Mouse (Mus musculus) monocyte, adult 5-6 weeks (primary cell): ENCODE data around the gene Ccl25. TPM values are rescaled to one million over a fixed set of nuclear protein-coding genes. Genes with fewer than 3 reads are reported as not detected.
A peak's percentile ranks its signal among the peaks of the same experiment; 100 is the strongest.

Source experiments
- ATAC-seq: fragments of 153-309, 156-312 bp; replicated peaks from 2 replicates; pipeline ENCODE4 v1.8.0; 2017; ENCODE audit warnings: mild to moderate bottlenecking; ENCODE audit not compliant: low TSS enrichment, insufficient number of reproducible peaks, severe bottlenecking, poor library complexity, low FRiP score
- total RNA-seq: library from RNA; stranded (forward); fragments of 200-1000, 200-491, 200-594 nt; gene quantifications from 3 replicates; pipeline ENCODE4 v1.2.3, GENCODE M21; 2017

The Ccl25 gene
- total RNA-seq: 9.8 to 27.9 TPM (median 17.7 TPM) in 3 replicates

DNA sequence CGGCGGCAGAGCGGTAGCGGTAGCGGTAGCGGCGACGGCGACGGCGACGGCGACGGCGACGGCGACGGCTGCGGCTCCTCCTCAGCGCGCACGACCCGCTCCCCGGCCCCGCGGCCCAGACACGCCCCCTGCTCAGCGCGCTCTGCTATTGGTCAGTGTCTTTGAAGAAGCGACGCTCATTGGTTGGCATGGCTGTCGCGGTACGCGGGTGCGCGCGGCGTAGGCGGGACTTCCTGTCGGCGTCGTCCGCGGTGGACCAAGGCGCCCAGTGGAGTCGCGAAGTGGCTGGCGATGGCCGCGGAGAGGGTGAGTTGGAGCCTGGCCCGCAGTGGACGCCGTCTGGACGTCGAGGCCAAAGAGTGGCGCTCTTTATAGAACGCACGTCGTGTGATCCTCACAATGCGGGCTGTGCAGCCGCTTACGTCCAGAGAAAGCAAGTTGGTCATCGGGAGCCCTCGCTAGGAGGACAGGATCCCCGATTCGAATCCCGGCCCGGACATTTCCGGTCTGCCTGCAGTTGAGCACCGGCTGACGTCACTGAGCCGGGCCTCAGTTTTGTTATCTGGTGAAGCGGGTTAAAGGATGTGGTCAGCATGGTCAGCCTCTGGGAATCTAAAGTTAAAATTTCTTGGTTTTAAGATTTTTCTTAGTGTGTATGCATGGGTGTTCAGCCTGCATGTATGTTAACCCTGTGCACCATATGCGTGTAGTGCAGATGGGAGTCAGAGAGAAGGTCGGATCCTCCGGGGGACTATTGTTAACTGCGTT, at the start of gene Ccl25, which contains the start of gene Elavl1:
Gene Ccl25 (plus strand): TSS at position 228 of the 768 bp plus-strand sequence.
Gene Elavl1 (minus strand): TSS at position 431 of the 768 bp plus-strand sequence.
- peak; percentile 93 for ATAC-seq

DNA sequence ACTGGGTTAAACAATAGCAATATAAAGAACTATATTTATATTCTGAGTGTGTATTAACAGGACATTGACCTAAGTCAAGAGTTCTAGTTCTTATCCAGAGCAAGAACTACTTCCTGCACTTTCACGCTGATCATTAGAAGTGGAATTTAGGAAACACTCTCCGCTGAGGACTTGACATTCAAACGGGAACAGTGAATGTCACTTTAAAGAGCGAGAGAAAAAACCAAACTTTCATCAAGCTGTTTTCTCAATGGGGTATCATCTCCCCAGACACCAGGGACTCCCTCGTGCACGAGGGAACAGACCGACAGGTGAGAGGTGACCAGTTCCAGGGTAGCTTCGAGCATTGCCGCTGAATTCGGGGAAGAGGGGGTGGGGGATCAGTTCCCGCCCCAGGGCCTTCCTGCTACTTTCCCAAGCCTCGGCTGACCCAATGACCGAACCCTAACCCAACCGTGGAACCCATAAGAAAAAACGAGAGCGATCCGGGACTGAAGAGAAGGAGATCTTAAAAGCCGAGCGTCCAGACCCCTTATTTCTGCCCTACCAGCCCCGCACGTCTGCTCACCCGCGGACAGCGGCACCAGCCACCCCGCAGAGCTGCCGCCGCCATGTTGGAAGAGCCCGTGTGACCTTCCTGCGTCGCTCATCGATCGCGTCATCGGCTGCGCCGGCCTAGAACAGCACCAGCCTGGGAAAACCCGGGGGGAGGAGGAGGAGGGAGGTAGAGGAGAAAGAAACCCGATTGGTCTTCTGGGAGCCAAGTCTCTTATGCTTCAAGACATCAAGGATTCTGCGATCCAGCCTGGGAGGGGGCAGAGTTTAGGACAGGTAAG, 49.5 kb upstream of the Ccl25 start, which contains the start of gene Timm44:
Gene Timm44 (minus strand): TSS at position 639 of the 836 bp plus-strand sequence.
- peak; percentile 98 for ATAC-seq

DNA sequence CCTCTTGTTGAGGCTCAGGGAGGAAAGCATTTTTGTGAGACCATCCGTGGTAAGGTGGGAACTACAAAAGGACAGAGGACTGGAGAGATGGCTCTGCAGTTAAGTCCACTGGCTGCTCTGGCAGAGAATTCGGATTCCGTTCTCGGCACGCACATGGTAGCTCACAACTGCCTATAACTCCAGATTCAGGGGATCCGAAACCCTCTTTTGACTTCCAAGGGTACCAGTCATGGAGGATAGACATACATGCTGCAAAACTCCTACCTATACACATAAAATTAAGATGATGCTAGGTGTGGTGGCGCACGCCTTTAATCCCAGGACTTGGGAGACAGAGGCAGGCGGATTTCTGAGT, 48.9 kb upstream of the Ccl25 start:
- ATAC-seq: no peak

DNA sequence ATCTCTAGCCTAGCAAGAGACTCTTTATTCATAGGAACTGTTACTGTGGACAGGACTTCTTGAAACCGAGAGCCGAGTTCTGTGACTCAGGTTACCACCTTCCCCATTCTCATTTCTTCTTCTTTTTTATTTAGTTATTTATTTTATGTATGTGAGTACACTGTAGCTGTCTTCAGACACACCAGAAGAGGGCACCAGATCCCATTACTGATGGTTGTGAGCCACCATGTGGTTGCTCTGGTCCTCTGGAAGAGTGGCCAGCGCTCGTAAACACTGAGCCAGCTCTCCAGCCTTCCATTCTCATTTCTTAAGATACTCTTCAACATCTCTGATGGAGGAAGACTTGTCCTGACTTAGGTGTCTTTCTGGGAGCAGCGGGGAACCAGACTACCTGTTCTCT, 32.3 kb upstream of the Ccl25 start:
- no peak for ATAC-seq

DNA sequence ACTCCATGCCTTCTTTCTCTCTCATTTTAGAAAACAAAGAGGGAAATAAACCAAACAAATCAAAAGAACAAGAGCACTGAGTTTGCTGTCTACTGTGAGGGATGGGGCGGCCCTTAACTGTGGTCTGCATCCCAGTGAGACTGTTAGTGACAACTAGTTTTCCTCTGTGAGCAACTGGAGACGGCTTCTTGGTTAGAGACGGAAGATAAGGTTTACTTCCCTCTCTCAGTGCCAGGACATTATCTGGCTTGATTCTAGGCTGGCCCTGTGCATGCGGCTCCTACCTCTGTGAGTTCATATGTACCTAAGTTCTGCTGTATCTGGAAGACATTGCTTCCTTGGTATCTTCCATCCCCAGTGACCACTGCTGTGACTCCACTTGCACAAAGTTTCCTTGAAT, 27.2 kb upstream of the Ccl25 start:
- no peak for ATAC-seq

DNA sequence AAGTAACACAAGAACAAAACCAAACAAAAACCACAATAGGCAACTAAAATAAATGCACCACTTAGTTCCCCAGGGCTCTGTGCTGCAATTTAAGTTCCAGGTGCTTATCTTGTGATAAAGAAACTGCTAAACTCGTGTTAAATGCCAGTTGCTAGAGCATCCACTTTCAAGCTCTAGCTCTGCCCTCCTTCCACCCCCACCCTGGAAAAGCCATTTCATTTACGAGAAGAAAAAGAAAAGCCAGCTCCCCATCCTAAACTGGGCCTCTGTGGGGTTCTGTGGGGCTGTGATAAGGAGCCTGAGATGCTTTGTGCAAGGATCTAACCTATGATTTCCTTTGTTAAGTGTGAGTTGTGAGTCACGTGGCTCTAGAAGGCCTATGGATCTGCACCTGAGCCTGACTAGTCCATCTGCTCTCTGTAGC, 20.9 kb upstream of the Ccl25 start:
- no peak for ATAC-seq

DNA sequence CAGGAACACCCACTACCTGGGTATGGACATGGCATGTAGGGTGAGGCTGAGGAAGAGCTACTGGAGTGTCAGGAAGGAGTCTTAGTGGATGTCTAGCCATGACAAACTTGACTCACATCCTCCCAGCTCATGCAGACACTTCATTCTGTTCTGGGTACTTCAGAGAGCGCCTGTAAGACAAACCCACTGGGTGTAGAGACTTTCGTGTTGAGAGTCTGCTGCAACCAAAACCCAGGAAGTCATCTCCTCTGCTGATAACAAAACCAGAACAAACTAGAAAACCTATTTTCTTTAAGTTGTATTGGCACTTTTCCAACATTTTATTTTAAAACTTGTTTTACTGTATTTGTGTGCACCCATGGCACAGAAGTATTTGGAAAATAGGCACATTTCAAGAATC, 19.2 kb upstream of the Ccl25 start:
- ATAC-seq: no peak

DNA sequence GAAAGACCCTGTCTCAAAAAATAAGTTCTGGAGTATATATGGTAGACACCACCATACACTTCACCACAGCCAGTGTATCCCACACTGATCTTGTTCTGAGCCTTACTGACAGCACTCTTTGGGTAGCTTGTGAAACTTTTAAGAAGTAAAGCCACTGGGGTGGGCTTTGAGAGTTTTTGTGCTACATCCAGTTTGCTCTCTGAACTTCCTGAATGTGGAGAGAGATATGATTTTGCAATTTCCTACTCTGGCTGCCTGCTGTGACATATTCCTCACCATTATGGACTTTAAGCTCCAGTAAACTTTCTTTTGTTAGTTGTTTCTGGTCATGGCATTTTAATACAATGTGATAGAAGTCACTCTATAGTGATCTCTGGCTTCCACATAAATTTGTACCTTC, 12.9 kb upstream of the Ccl25 start:
- ATAC-seq: no peak

DNA sequence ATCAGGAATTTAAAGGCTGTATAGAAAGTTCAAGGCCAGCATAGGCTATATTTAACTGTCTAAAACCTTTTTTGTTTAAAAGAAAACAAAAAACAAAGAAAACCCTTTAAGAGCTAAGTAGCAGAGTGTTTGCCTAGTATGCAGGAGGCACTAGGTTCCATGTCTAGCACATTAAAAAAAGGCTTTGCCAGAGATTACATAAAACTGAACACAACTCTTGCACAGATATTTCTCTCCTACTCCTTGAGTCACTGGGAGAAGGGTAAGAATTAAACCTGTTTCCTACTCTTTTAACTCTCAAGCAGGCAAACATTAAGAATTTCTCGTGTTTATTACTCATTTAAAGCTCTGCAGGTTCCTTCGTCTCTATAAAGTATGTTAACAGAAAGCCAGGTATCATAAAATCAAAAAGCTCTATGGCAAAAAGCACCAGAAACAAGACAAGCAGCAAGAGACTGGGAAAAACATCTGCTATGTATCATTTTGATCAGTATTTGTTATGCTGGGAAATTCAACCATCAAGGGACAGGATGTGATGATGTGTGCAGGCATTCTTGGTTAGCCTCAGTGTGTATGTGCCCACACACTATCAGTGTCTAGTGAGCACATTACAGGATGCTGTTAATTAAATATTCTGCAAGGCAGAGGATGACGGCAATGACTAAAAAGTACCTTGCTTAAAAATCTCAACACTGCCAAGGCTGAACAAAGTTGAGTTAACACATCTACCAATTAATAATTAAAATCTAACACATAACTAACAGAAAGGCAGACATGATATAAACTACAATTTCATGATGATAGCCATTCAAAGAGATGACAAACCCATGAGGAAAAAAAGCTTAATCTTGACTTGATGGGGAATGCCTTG, 11.5 kb upstream of the Ccl25 start:
- ATAC-seq: no peak

DNA sequence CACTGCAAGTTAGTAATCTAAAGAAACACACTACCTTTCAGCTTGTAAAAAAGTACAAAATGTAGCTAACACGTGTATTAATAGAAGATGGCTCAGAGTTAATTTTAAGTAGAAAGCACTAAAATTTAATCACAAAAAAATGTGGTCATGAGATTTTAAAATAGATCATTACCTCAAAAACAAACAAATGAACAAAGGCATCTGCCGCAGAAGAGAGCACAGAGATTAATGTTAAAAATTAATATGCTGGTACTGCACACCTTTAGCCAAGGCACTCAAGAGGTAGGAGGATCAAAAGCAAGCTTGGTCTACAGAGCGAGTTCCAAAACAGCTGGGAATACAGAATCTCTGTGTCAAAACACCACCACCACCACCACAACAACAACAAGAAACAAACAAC, 10.2 kb upstream of the Ccl25 start:
- ATAC-seq: no peak

DNA sequence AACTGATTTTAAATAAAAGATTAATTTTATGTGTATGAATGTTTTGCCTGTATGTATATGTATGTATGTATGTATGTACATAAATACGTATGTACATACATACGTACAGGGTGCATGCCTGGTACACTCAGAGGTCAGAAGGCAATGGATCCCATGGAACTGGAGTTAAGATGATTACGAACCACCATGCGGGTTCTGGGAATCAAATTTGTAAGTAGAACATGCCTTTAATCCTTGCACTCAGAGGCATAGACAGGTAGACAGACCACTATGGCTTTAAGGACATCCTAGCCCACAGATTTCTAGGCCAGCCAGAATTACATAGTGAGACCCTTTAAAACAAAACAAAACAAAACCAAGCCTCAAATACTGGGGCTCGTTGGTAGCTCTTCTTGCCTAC, 6.9 kb upstream of the Ccl25 start:
- no peak for ATAC-seq

DNA sequence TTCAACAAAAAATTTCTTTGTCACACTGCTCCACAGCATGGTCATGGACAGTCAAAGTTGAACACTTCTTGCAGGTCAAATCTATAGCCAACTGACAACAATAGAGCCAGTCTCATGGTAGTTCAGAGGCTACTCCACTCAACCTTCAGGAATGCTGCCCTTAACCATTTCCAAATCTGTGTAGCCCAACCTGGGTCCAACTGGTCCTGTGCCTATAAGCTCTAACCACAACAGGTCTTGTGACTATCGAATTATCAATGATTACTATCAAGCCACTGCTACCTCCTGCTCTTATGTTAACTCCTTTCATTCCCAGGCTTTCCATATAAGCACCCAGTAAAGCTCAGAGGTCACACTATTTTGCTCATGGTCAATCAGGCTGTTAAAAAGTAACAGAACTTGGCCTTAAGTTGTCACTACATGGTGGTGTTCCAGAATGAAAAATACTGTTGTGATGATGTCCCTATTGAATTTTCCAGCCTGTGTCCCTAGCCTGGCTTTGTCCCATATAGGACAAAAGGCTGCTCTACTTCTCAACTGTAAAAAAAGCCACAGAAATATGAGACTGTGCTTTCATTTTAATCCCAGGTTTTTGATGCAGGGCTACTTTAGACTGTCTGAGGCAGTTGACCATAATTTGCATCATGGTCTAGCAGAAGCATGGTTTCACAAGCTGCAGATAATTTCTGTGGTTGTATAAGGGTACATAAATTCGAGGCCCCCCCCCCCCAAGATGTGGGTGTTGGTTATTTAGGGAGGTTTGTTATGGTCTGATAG, 6.0 kb upstream of the Ccl25 start:
- no peak for ATAC-seq

DNA sequence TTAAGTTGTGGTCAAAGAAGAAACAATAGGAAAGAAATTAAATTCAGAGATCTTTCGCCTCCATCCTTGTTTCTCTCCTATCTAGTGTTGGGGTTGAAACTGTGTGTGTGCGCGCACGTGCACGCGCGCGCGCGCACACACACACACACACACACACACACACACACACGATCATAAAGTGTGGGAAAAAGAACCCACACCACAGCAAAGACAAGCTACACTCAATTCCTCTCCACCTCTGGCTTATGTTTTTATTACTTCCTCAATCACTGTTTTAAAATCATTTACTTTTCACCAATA, 5.5 kb upstream of the Ccl25 start:
- no peak for ATAC-seq

DNA sequence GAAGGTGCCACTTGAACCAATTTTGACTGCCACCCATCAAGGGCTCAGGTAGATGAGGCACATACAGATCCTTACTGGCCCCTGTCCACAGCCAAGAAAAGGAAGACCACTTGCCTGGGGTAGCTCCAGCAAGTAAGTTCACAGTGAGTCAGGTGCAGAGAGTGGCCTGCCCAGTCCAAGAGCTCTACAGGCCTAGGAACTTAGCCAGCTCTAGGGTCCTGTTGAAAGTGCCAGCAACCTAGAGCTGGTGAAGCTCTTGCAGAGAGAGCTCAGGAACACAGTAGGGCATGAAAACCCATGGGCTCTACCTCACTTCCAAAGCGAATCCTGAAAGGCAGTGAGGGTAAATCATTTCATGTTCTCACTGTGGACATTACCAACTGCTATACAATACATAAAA, 4.6 kb upstream of the Ccl25 start:
- no peak for ATAC-seq

DNA sequence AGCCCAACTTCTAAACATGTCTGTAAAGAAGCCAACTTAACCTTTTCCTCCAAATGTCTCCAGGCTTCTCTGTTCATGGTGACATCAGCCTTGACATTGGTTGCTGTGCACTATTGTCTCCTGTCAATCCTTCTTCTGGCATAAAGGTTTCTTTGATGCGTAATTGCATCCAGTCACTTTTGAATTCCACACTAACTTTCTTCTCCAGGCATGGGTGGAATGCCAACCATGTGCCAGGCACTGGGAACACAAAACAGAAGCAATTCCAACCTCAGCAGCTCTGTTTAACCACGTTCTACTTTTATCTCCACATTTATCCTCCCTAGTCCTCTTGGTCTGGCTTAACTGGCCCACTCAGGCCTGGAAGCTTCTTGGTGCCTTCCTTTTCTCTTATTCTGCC, 4.0 kb upstream of the Ccl25 start:
- no peak for ATAC-seq

DNA sequence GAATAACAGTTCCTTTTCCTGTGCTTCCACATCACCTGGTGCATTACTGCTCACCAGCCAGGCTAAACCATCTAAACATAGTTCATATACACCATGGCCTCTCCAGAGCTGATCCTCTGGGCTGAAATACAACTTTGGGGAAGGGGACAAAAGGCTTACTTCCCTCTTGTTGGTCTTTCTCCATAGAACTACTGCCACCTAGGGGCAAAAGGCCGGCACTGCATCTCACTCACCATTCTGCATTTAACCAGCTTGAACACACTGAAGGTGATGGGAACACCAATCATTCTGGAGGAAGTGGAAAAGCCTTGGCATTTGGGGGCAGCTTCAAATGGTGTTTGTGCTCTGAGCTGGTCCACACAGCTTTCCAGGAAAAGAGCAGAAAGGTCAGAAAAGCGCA, 2.5 kb upstream of the Ccl25 start:
- ATAC-seq: peak; percentile 58

DNA sequence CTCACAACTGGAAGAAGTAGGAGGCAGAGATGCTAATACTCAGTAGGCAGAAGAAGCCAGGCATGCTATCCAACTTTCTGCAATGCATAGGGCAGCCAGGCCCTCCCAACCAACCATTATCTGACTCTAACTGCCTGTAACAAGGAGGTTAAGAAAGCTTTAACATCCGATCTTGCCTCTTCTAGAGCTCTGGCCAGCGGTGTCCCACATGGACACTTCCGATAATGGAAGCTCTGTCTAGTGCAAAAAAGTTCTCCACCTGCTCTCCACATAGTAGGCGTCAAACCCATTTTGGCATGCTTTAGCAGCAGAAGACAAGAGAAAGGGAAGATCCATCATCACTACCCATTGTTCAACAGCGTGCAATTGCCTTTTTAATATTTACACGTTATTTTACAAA, 1.1 kb upstream of the Ccl25 start:
- no peak for ATAC-seq

DNA sequence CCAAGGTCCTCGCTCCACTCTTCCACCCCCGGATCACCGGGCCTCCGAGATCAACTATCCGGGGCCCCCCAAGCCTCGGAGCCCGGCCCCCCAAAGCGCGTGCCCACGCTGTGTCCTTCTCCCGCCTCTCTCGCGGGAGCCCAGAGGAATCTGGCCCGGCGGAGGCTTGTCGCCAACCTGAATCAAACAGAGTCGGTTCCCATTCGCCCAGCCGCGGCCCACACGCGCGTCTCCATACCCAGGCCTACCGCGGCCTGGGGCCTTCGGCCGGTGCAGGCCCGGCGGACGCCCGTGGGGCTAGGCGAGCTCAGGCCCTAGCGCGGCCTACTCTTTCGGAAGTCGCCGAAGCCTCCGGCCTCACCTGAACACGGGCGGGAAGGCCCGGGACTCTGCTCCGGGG, 485 bp upstream of the Ccl25 start:
- ATAC-seq: no peak

DNA sequence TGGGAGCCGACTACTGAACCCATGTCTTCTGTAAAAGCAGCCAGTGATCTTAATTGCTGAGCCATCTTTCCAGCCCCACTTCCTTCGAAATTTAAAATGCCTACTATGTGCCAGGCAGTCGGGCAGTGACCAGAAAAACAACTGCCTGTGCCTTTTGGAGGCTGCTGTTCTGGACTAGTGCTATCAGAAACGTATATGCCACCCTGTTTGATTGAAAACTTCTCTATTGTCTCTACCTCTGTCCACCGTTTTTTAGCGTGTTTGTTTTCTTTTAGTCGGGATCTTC, 684 bp downstream of the Ccl25 start:
- ATAC-seq: no peak
